ENCODE assay signal across 18 mouse cellular contexts in the genomic region with DNA sequence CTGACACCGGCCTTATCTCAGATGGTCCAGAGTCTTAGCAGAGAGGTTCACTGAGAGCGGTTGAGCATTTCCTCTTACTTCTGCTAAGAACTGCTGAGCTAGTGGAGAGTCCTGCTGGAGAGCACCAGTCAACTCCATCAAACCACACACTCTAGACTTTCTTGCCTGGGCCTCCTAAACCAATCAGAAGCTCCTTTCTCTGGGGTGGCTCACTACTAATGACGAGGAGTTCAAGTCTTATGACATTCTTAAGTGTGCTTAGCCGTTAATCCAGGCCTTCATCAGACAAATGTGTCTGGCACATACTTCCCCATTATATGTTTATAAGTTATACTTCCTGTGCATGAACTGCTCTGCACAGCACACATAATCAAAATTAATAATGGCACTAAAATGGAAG.
DNase-seq lines count a peak whose midpoint lies in the region; ATAC-seq and TF ChIP-seq lines count a peak whose summit lies in the region.
"Had no signal": no experiment of that assay in that cellular context is flagged by ENCODE, and none has a peak within 500 bp of the region (broad histone marks: within the 10 kb centered on the region; RNA-seq: fewer than 3 reads in every experiment).

No protein-coding gene starts in this region.

- H3K4me3 ChIP-seq in limb, embryonic 11.5 days (ENCODE audit: low read depth, low read length), result no peak overlapping the region
- H3K4me3 ChIP-seq in limb, embryonic 10.5 days, result no peak overlapping the region
- H3K4me3 ChIP-seq in bone marrow macrophage, adult 2 months (ENCODE audit: insufficient read depth, low read length), result no peak overlapping the region
- H3K4me3 ChIP-seq in limb, embryonic 12.5 days (replicated peaks), result no peak overlapping the region
- H3K4me3 ChIP-seq: embryonic facial prominence, embryonic 13.5 days; forebrain, embryonic 12.5 days; heart, embryonic 10.5 days; hindbrain, embryonic 15.5 days had no signal

- H3K9ac ChIP-seq in limb, embryonic 11.5 days (ENCODE audit: low read length), result no peak overlapping the region
- H3K9ac ChIP-seq in limb, embryonic 12.5 days (replicated peaks), result no peak overlapping the region
- H3K9ac ChIP-seq: embryonic facial prominence, embryonic 13.5 days; forebrain, embryonic 12.5 days; hindbrain, embryonic 15.5 days had no signal

- no peaks in the 10 kb centered on the region for H3K36me3 ChIP-seq in limb, embryonic 11.5 days (ENCODE audit: control insufficient read depth, insufficient read depth, low read length)
- H3K36me3 ChIP-seq in limb, embryonic 10.5 days, result peaks cover 40% of the 10 kb centered on the region
- H3K36me3 ChIP-seq in limb, embryonic 12.5 days, result peaks cover 38% of the 10 kb centered on the region

- TF ChIP-seq POLR2A in bone marrow macrophage, adult 2 months (IDR thresholded peaks at IDR 0.05; ENCODE audit: borderline replicate concordance, low read depth, low read length), result no peak

- H3K27me3 ChIP-seq in limb, embryonic 11.5 days (ENCODE audit: control insufficient read depth, insufficient read depth, low read length), result no peaks in the 10 kb centered on the region
- no peaks in the 10 kb centered on the region for H3K27me3 ChIP-seq in limb, embryonic 10.5 days (ENCODE audit: low read depth, poor library complexity, severe bottlenecking)
- 0 out of 2 replicates have a peak, but pooled peaks cover under 1% of the 10 kb centered on the region for H3K27me3 ChIP-seq in limb, embryonic 12.5 days
- H3K27me3 ChIP-seq: embryonic facial prominence, embryonic 13.5 days; forebrain, embryonic 12.5 days; hindbrain, embryonic 15.5 days had no signal

- DNase-seq in limb, embryonic 11.5 days (ENCODE audit: low spot score), result no peak
- DNase-seq in limb, embryonic 10.5 days (ENCODE audit: low spot score), result no peak
- peak; percentile 4 for DNase-seq in MEL-GATA-1-ER (ENCODE audit: extremely low read depth, low read depth)
- DNase-seq in gastrocnemius, postnatal 36 days, result no peak
- no peak for DNase-seq in urinary bladder, postnatal 14 days (ENCODE audit: low spot score)
- DNase-seq: adrenal gland, adult 8-10 months; cerebellum, adult 11-12 months; cerebellum, adult 9-10 months; cerebellum, postnatal 25 days; gastrocnemius, postnatal 10 days; heart, postnatal 14 days had no signal

- no peak overlapping the region for H3K4me2 ChIP-seq in limb, embryonic 11.5 days (ENCODE audit: low read depth, severe bottlenecking)
- no peak overlapping the region for H3K4me2 ChIP-seq in limb, embryonic 12.5 days
- H3K4me2 ChIP-seq: embryonic facial prominence, embryonic 13.5 days; forebrain, embryonic 12.5 days; hindbrain, embryonic 15.5 days had no signal

- no peak overlapping the region for H3K27ac ChIP-seq in limb, embryonic 11.5 days (replicated peaks; ENCODE audit: low read depth, low read length)
- no peak overlapping the region for H3K27ac ChIP-seq in limb, embryonic 10.5 days
- peak overlapping the region; percentile 42 for H3K27ac ChIP-seq in bone marrow macrophage, adult 2 months (ENCODE audit: insufficient read depth, low read depth, low read length)
- no peak overlapping the region for H3K27ac ChIP-seq in limb, embryonic 12.5 days
- H3K27ac ChIP-seq: embryonic facial prominence, embryonic 13.5 days; forebrain, embryonic 12.5 days; heart, embryonic 10.5 days; hindbrain, embryonic 15.5 days had no signal

- no peaks in the 10 kb centered on the region for H3K4me1 ChIP-seq in limb, embryonic 11.5 days (ENCODE audit: control insufficient read depth, insufficient read depth, low read length)
- peaks cover 11% of the 10 kb centered on the region for H3K4me1 ChIP-seq in limb, embryonic 10.5 days
- H3K4me1 ChIP-seq in bone marrow macrophage, adult 2 months (ENCODE audit: control insufficient read depth, insufficient read depth, low read length), result peaks cover 11% of the 10 kb centered on the region
- H3K4me1 ChIP-seq in limb, embryonic 12.5 days (replicated peaks), result no peaks in the 10 kb centered on the region
- H3K4me1 ChIP-seq: embryonic facial prominence, embryonic 13.5 days; forebrain, embryonic 12.5 days; heart, embryonic 10.5 days; hindbrain, embryonic 15.5 days had no signal

- H3K9me3 ChIP-seq in limb, embryonic 11.5 days (ENCODE audit: control insufficient read depth, low read length), result no peaks in the 10 kb centered on the region
- no peaks in the 10 kb centered on the region for H3K9me3 ChIP-seq in limb, embryonic 10.5 days (replicated peaks)
- no peaks in the 10 kb centered on the region for H3K9me3 ChIP-seq in limb, embryonic 12.5 days
- H3K9me3 ChIP-seq: embryonic facial prominence, embryonic 13.5 days; forebrain, embryonic 12.5 days; heart, embryonic 10.5 days; hindbrain, embryonic 15.5 days had no signal

- intact Hi-C loops in gastrocnemius, postnatal 36 days (cut with DNase I), result no loop called here

- WGBS in limb, embryonic 11.5 days, result 80% methylated on average over 4 of the region's 4 CpGs
- WGBS in limb, embryonic 10.5 days, result 90% methylated on average over 4 of the region's 4 CpGs
- 78% methylated on average over 4 of the region's 4 CpGs for WGBS in limb, embryonic 12.5 days

- no peak for TF ChIP-seq CTCF in bone marrow macrophage, adult 2 months (IDR thresholded peaks at IDR 0.05; ENCODE audit: low read depth, low read length)

- ATAC-seq in limb, embryonic 11.5 days (ENCODE audit: insufficient number of reproducible peaks, low FRiP score, low TSS enrichment, low read depth), result 0 out of 2 replicates have a peak, but pooled peaks have one; percentile 39
- peak; percentile 52 for ATAC-seq in limb, embryonic 12.5 days (ENCODE audit: insufficient number of reproducible peaks, insufficient read depth, low FRiP score, low TSS enrichment, low read depth)
- ATAC-seq: forebrain, embryonic 16.5 days had no signal
